Mouse (Mus musculus) duodenum, adult 2 months (tissue): Measurements from ENCODE around the gene Ripor3. TPM values are rescaled to one million over a fixed set of nuclear protein-coding genes. Genes with fewer than 3 reads are reported as not detected.

Source experiments
- polyA plus RNA-seq: library from polyadenylated mRNA; depleted of rRNA; stranded (reverse); fragments of >200 nt; gene quantifications from 2 replicates; pipeline ENCODE4 v1.2.3, GENCODE M21; 2012; ENCODE audit warnings: low replicate concordance; rRNA removed

Gene Ripor3
- 3.3 and 3.4 TPM in 2 replicates for polyA plus RNA-seq

GRCm38 (mm10) chr2:168009936-168010668 lies at the start of gene Ripor3:
TSS of gene Ripor3 (minus strand) at chr2:168010618.

GRCm38 (mm10) chr2:167931985-167932726 lies 78.3 kb downstream of the Ripor3 start, which contains the start of gene Ptpn1:
TSS of gene Ptpn1 (plus strand) at chr2:167932057.

Other genes with a start within 250 kb of the Ripor3 start
- 19.0 and 22.3 TPM in 2 replicates for gene Ptpn1, start 78.6 kb downstream of the Ripor3 start, polyA plus RNA-seq
- 19.6 and 28.7 TPM in 2 replicates for gene Pard6b, start 70.4 kb upstream of the Ripor3 start, polyA plus RNA-seq
- 7.3 and 11.1 TPM in 2 replicates for gene Adnp, start 196.5 kb upstream of the Ripor3 start, polyA plus RNA-seq
- gene Gm20716, start 219.7 kb upstream of the Ripor3 start, polyA plus RNA-seq, result not detected in 2 replicates
- gene Dpm1, start 220.0 kb upstream of the Ripor3 start, polyA plus RNA-seq, result 11.0 and 15.8 TPM in 2 replicates
- gene Mocs3, start 220.0 kb upstream of the Ripor3 start, polyA plus RNA-seq, result 27.4 and 72.7 TPM in 2 replicates